Mouse (Mus musculus): ENCODE measurements around the gene Trio. TPM values are rescaled to one million over a fixed set of nuclear protein-coding genes. Genes with fewer than 3 reads are reported as not detected.

Gene Trio
- polyA plus RNA-seq, 1 experiment: 49.9 TPM

GRCm38 (mm10) chr15:28063466-28063865 lies 37.8 kb upstream of the Trio start:
- Histone ChIP-seq H3K4me1 (ENCODE audit: control insufficient read depth, insufficient read depth, low read length) (no peaks in the 10 kb centered on the region), H3K27ac (ENCODE audit: insufficient read depth, low read depth, low read length) (no peak overlapping the region), H3K4me3 (ENCODE audit: insufficient read depth, low read length) (no peak overlapping the region)
- TF ChIP-seq POLR2A (IDR thresholded peaks at IDR 0.05; ENCODE audit: borderline replicate concordance, low read depth, low read length) (no peak), CTCF (IDR thresholded peaks at IDR 0.05; ENCODE audit: low read depth, low read length) (no peak)

DNA sequence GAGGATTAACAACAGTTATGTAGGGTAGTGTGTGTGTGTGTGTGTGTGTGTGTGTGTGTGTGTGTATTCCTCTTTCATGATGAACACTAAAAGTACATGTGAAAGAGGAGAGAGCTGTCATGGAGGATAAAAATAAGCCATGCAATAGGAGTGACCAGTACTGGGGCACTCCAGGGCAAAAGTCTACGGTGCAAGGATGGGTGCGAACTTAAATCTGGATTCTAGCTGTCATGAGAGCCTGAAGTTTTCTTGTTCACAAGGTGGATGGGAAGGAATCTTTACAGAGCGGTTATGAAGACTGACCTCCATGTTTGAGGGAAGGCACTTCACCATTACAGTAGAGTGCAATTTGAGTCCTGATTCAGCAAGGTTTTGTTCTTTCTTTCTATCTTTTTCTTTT lies 36.4 kb upstream of the Trio start:
- TF ChIP-seq POLR2A (IDR thresholded peaks at IDR 0.05; ENCODE audit: borderline replicate concordance, low read depth, low read length) (no peak), CTCF (IDR thresholded peaks at IDR 0.05; ENCODE audit: low read depth, low read length) (no peak)
- Histone ChIP-seq H3K4me1 (ENCODE audit: control insufficient read depth, insufficient read depth, low read length) (no peaks in the 10 kb centered on the region), H3K4me3 (ENCODE audit: insufficient read depth, low read length) (no peak overlapping the region), H3K27ac (ENCODE audit: insufficient read depth, low read depth, low read length) (no peak overlapping the region)

DNA sequence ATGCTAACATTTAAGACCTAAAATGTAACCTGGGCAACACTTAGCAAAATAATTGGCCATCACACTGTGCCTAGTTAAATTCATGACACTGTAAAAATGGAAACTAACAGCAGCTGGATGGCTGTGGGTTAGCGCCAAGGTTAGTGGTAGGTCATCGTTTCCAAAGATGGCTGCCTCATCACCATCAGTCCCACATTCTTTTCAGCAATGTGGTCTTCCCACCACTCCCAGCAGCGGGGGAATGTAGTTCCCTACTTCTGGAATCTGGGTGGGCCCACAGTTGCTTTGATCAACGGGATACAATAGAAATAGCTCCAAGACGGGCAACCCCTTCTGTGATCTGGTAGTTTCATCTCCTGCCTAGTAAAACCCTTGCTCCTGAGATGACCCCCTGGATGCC lies 35.3 kb upstream of the Trio start:
- H3K4me1 ChIP-seq (ENCODE audit: control insufficient read depth, insufficient read depth, low read length): no peaks in the 10 kb centered on the region
- no peak overlapping the region for H3K27ac ChIP-seq (ENCODE audit: insufficient read depth, low read depth, low read length)
- no peak for TF ChIP-seq POLR2A (IDR thresholded peaks at IDR 0.05; ENCODE audit: borderline replicate concordance, low read depth, low read length)
- TF ChIP-seq CTCF (IDR thresholded peaks at IDR 0.05; ENCODE audit: low read depth, low read length): no peak
- H3K4me3 ChIP-seq (ENCODE audit: insufficient read depth, low read length): no peak overlapping the region

DNA sequence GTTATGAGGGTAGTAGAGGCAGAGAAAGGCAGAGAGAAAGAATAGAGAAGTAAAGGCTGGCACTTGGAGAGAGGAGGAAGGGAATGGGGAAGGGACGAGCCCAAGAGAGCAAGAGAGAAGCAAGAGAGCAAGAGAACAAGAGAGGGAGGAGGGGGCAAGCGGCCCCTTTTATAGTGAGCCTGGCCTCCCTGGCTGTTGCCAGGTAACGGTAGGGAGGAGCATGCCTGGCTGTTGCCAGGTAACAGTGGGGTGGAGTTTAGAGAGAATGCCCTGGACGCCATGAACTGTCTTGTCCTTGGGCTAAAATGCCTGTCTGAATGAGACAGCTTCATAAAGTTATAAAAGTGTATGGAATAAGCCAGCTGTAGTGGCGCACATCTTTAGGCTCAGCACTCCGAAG lies 34.8 kb upstream of the Trio start:
- Histone ChIP-seq H3K4me3 (ENCODE audit: insufficient read depth, low read length) (no peak overlapping the region), H3K27ac (ENCODE audit: insufficient read depth, low read depth, low read length) (no peak overlapping the region), H3K4me1 (ENCODE audit: control insufficient read depth, insufficient read depth, low read length) (no peaks in the 10 kb centered on the region)
- TF ChIP-seq CTCF (IDR thresholded peaks at IDR 0.05; ENCODE audit: low read depth, low read length): no peak
- no peak for TF ChIP-seq POLR2A (IDR thresholded peaks at IDR 0.05; ENCODE audit: borderline replicate concordance, low read depth, low read length)

GRCm38 (mm10) chr15:28057545-28057944 lies 31.9 kb upstream of the Trio start:
- Histone ChIP-seq H3K27ac (ENCODE audit: insufficient read depth, low read depth, low read length) (no peak overlapping the region), H3K4me1 (ENCODE audit: control insufficient read depth, insufficient read depth, low read length) (no peaks in the 10 kb centered on the region), H3K4me3 (ENCODE audit: insufficient read depth, low read length) (no peak overlapping the region)
- TF ChIP-seq CTCF (IDR thresholded peaks at IDR 0.05; ENCODE audit: low read depth, low read length): no peak
- TF ChIP-seq POLR2A (IDR thresholded peaks at IDR 0.05; ENCODE audit: borderline replicate concordance, low read depth, low read length): no peak

DNA sequence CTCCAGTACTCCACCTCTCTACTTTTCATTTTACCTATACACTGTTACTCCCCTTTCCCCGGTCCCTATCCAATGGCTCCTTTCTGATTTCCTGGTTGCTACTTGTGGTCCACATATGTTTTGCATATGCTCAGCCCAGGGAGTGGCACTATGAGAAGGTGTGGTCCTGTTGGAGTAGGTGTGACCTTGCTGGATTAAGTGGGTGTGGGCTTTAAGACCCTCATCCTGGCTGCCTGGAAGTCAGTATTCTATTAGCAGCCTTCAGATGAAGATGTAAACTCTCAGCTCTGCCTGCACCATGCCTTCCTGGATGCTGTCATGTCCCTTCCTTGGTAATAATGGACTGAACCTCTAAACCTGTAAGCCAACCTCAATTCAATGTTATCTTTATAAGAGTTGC lies 29.1 kb upstream of the Trio start:
- TF ChIP-seq CTCF (IDR thresholded peaks at IDR 0.05; ENCODE audit: low read depth, low read length) (no peak), POLR2A (IDR thresholded peaks at IDR 0.05; ENCODE audit: borderline replicate concordance, low read depth, low read length) (no peak)
- H3K27ac ChIP-seq (ENCODE audit: insufficient read depth, low read depth, low read length): no peak overlapping the region

DNA sequence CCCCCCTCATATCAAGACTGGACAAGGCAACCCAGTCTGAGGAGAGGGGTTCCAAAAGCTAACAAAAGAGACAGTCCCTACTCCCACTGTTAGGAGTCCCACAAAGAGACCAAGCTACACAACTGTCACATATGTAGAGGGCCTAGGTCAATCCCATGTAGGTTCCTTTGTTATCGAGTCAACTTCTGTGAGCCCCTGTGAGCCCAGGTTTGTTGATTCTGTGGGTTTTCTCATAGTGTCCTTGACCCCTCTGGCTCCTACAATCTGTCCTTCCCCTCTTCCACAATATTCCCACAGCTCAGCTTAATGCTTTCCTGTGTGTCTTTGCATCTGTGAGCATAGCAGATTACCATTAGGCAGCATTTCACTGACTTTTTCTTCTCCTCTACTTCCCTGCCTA lies 28.5 kb upstream of the Trio start:
- TF ChIP-seq CTCF (IDR thresholded peaks at IDR 0.05; ENCODE audit: low read depth, low read length) (no peak), POLR2A (IDR thresholded peaks at IDR 0.05; ENCODE audit: borderline replicate concordance, low read depth, low read length) (no peak)

More for the DNA sequence above, 29.1 kb upstream of the Trio start:
- Histone ChIP-seq H3K4me3 (ENCODE audit: insufficient read depth, low read length) (no peak overlapping the region), H3K4me1 (ENCODE audit: control insufficient read depth, insufficient read depth, low read length) (no peaks in the 10 kb centered on the region)

GRCm38 (mm10) chr15:28053226-28053625 lies 27.6 kb upstream of the Trio start:
- Histone ChIP-seq H3K4me3 (ENCODE audit: insufficient read depth, low read length) (no peak overlapping the region), H3K27ac (ENCODE audit: insufficient read depth, low read depth, low read length) (no peak overlapping the region), H3K4me1 (ENCODE audit: control insufficient read depth, insufficient read depth, low read length) (no peaks in the 10 kb centered on the region)
- TF ChIP-seq CTCF (IDR thresholded peaks at IDR 0.05; ENCODE audit: low read depth, low read length) (no peak), POLR2A (IDR thresholded peaks at IDR 0.05; ENCODE audit: borderline replicate concordance, low read depth, low read length) (no peak)

More for the DNA sequence above, 28.5 kb upstream of the Trio start:
- Histone ChIP-seq H3K4me3 (ENCODE audit: insufficient read depth, low read length) (no peak overlapping the region), H3K4me1 (ENCODE audit: control insufficient read depth, insufficient read depth, low read length) (no peaks in the 10 kb centered on the region), H3K27ac (ENCODE audit: insufficient read depth, low read depth, low read length) (no peak overlapping the region)

DNA sequence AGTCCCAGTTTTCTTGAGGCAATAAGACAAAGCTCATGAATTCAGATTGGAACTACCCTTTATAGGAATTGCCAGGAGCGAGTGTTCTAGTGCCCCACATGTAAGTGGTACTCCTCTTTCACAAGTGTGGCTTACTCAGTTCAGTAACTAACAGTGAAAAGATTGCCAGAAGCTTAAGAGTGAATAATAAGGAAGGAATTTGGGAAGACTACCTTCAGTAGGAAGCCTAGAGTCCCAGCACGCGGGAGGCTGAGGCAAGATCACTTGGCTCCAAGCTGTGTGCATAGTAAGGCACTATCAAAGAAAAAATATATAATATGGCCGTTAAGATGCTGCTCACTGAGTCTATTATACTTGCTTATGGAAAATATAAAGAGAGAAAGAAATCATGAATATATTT lies 26.2 kb upstream of the Trio start:
- TF ChIP-seq CTCF (IDR thresholded peaks at IDR 0.05; ENCODE audit: low read depth, low read length) (no peak), POLR2A (IDR thresholded peaks at IDR 0.05; ENCODE audit: borderline replicate concordance, low read depth, low read length) (no peak)
- no peaks in the 10 kb centered on the region for H3K4me1 ChIP-seq (ENCODE audit: control insufficient read depth, insufficient read depth, low read length)
- no peak overlapping the region for H3K27ac ChIP-seq (ENCODE audit: insufficient read depth, low read depth, low read length)
- H3K4me3 ChIP-seq (ENCODE audit: insufficient read depth, low read length): no peak overlapping the region

DNA sequence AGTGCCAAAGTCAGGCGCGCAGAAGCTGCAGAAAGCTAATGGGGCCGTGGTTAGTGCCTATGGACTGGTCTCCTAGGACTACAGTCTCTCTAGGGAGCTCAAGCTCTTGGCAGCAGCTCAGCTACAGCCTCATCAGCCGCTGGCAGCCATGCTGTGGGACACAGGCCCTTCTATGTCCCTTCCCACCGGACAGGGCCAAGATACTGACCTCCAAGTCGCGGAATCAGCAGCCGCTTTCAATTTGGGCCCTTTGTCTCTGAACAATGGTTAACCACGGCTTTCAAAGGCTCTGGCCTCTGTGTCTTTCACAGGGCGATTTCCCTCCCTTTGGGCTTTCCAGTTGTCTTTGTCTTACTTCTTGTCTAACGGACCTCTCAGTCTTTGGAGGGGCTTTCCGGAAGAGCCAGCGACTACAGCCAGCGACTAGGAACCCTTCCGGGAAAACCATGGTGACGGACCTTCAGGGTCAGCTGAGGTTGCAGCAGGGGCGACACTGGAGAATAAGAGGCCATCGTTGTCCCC lies 25.5 kb upstream of the Trio start:
- Histone ChIP-seq H3K27ac (ENCODE audit: insufficient read depth, low read depth, low read length) (no peak overlapping the region), H3K4me1 (ENCODE audit: control insufficient read depth, insufficient read depth, low read length) (no peaks in the 10 kb centered on the region), H3K4me3 (ENCODE audit: insufficient read depth, low read length) (no peak overlapping the region)
- no peak for TF ChIP-seq CTCF (IDR thresholded peaks at IDR 0.05; ENCODE audit: low read depth, low read length)
- no peak for TF ChIP-seq POLR2A (IDR thresholded peaks at IDR 0.05; ENCODE audit: borderline replicate concordance, low read depth, low read length)

GRCm38 (mm10) chr15:28047711-28048110 lies 22.1 kb upstream of the Trio start:
- Histone ChIP-seq H3K4me3 (ENCODE audit: insufficient read depth, low read length) (no peak overlapping the region), H3K4me1 (ENCODE audit: control insufficient read depth, insufficient read depth, low read length) (no peaks in the 10 kb centered on the region), H3K27ac (ENCODE audit: insufficient read depth, low read depth, low read length) (no peak overlapping the region)
- TF ChIP-seq CTCF (IDR thresholded peaks at IDR 0.05; ENCODE audit: low read depth, low read length) (no peak), POLR2A (IDR thresholded peaks at IDR 0.05; ENCODE audit: borderline replicate concordance, low read depth, low read length) (no peak)
